Mouse (Mus musculus) ovary, adult 2 months (tissue): ENCODE results near the gene Olfr772. TPM values are rescaled to one million over a fixed set of nuclear protein-coding genes. Genes with fewer than 3 reads are reported as not detected.

Experiments used
- polyA plus RNA-seq: library from polyadenylated mRNA; depleted of rRNA; stranded (reverse); fragments of >200 nt; gene quantifications from 2 replicates; pipeline ENCODE4 v1.2.3, GENCODE M21; 2012; rRNA removed

Olfr772 gene
- polyA plus RNA-seq: not detected in 2 replicates

GRCm38 (mm10) chr10:129177821-129178220 is at the start of gene Olfr772:
Gene Olfr772 (minus strand): TSS chr10:129177921.

GRCm38 (mm10) chr10:129187319-129187718 is 9.6 kb upstream of the Olfr772 start, which contains the start of gene Olfr773:
Gene Olfr773 (minus strand): TSS chr10:129187419.

GRCm38 (mm10) chr10:129164651-129165050 is 13.1 kb downstream of the Olfr772 start, which contains the start of gene Olfr771:
Gene Olfr771 (minus strand): TSS chr10:129164751.

GRCm38 (mm10) chr10:129138898-129139297 is 38.8 kb downstream of the Olfr772 start, which contains the start of gene Olfr770:
Gene Olfr770 (minus strand): TSS chr10:129138998.

Other genes starting within 250 kb of the Olfr772 start
- 36.2 and 36.9 TPM in 2 replicates for gene Itga7, start 244.1 kb downstream of the Olfr772 start, polyA plus RNA-seq
- gene Mettl7b, start 216.9 kb downstream of the Olfr772 start, polyA plus RNA-seq: 0.59 and 1.1 TPM in 2 replicates
- not detected in 2 replicates for gene Olfr9, start 188.5 kb downstream of the Olfr772 start, polyA plus RNA-seq
- not detected in 2 replicates for gene Olfr763, start 167.1 kb downstream of the Olfr772 start, polyA plus RNA-seq
- gene Olfr764-ps1, start 138.0 kb downstream of the Olfr772 start, polyA plus RNA-seq: not detected in 2 replicates
- not detected in 2 replicates for gene Olfr765, start 127.9 kb downstream of the Olfr772 start, polyA plus RNA-seq
- gene Olfr766-ps1, start 108.9 kb downstream of the Olfr772 start, polyA plus RNA-seq: not detected in 2 replicates
- not detected in 2 replicates for gene Olfr767, start 95.0 kb downstream of the Olfr772 start, polyA plus RNA-seq
- not detected in 2 replicates for gene Olfr768, start 78.5 kb downstream of the Olfr772 start, polyA plus RNA-seq
- gene Olfr769, start 60.1 kb downstream of the Olfr772 start, polyA plus RNA-seq: 0.09 TPM in 1 of 2 replicates, not detected in the other
- gene Olfr770, start 38.9 kb downstream of the Olfr772 start, polyA plus RNA-seq: not detected in 2 replicates
- not detected in 2 replicates for gene Olfr771, start 13.2 kb downstream of the Olfr772 start, polyA plus RNA-seq
- not detected in 2 replicates for gene Olfr773, start 9.5 kb upstream of the Olfr772 start, polyA plus RNA-seq
- not detected in 2 replicates for gene Olfr774, start 58.3 kb upstream of the Olfr772 start, polyA plus RNA-seq
- not detected in 2 replicates for gene Olfr775, start 70.5 kb upstream of the Olfr772 start, polyA plus RNA-seq
- not detected in 2 replicates for gene Olfr776, start 81.2 kb upstream of the Olfr772 start, polyA plus RNA-seq
- gene Olfr777, start 93.6 kb upstream of the Olfr772 start, polyA plus RNA-seq: not detected in 2 replicates
- not detected in 2 replicates for gene Olfr780, start 140.2 kb upstream of the Olfr772 start, polyA plus RNA-seq
- not detected in 2 replicates for gene Olfr781, start 150.9 kb upstream of the Olfr772 start, polyA plus RNA-seq
- not detected in 2 replicates for gene Olfr782, start 170.9 kb upstream of the Olfr772 start, polyA plus RNA-seq
- gene Olfr784, start 206.2 kb upstream of the Olfr772 start, polyA plus RNA-seq: 0.05 TPM in 1 of 2 replicates, not detected in the other
- gene Olfr785, start 227.5 kb upstream of the Olfr772 start, polyA plus RNA-seq: not detected in 2 replicates
- gene Olfr786, start 249.4 kb upstream of the Olfr772 start, polyA plus RNA-seq: not detected in 2 replicates